Mouse (Mus musculus) adipocyte (in vitro differentiated cells): ENCODE results near the gene Tas2r116.

Experiments
- DNase-seq: peaks from one replicate; pipeline ENCODE4 v3.0.0-alpha.2; 2016; ENCODE audit warnings: low spot score

The Tas2r116 gene

DNA sequence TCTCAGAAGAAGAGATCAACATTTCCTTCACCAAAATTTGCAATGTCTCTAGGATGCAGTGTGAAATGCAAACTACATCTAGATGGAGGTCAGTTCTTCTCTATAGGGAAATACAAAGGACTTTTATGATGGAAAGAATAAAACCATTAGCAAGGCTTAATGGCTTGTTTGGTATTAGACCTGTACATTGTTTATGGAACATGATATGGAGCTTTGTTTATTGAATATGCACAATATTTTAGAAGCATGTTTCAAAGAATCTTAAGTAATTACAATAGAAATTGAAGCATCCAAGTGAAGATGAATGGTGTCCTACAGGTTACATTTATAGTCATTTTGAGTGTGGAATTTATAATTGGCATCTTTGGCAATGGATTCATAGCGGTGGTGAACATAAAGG lies at the start of gene Tas2r116:
Gene Tas2r116 (plus strand): TSS at position 301 of the 400 bp plus-strand sequence.
- DNase-seq: no peak

DNA sequence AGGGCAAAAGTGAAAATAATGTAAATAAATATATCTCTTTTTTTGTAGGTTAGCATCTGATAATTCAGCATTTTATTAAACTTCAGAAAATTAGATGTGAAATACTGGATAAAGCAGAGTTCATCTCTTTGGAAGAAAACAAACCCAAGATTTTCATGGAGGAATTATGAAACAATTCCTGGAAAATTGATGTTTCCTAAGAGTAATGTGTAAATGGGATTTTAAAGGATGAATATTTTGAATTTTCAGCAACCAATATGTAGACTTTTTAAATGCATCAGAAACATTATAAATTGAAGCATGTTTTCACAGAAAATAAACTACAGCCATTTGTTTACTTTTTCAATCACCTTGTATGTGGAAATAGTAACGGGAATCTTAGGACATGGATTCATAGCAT lies 8.4 kb upstream of the Tas2r116 start, which contains the start of gene Tas2r123:
Gene Tas2r123 (plus strand): TSS at position 301 of the 400 bp plus-strand sequence.
- no peak for DNase-seq

DNA sequence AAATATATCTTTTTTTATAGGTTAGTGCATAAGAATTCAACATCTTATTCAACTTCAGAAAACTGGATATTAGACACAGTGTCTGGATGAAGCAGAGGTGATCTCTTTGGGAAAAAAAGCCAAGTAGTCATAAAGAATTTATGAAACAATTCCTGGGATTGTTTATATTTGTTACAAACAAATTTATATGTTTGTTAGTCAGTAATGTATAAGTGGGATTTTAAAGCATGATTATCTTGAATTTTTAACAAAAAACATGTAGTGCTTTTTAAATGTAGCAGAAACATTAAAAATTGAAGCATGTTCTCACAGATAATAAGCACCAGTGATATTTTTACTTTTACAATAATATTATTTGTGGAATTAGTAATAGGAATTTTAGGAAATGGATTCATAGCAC lies 12.5 kb downstream of the Tas2r116 start, which contains the start of gene Tas2r110:
Gene Tas2r110 (plus strand): TSS at position 301 of the 400 bp plus-strand sequence.
- no peak for DNase-seq

DNA sequence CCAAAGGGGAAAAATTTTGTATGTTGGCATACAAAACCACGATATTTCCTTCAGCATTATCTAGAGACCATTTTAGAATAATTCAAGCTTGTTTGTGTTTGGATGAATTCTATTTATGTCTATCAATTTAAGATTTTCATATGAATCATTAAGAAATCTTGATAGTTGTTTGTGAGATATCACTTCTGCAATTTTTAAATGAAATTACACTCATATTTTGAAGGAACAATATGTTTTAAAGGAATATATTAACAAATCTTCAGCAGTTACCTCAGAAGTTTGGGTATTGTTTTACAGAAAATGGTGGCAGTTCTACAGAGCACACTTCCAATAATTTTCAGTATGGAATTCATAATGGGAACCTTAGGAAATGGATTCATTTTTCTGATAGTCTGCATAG lies 37.5 kb downstream of the Tas2r116 start, which contains the start of gene Tas2r113:
Gene Tas2r113 (plus strand): TSS at position 301 of the 400 bp plus-strand sequence.
- DNase-seq: no peak
